Mouse (Mus musculus): ENCODE data around the gene Olfr1215.
"Not testable (repeated sequence)": the region's sequence is repeated elsewhere in the genome, so short reads cannot be mapped to it uniquely, and the experiment has no call there.

Gene Olfr1215

DNA sequence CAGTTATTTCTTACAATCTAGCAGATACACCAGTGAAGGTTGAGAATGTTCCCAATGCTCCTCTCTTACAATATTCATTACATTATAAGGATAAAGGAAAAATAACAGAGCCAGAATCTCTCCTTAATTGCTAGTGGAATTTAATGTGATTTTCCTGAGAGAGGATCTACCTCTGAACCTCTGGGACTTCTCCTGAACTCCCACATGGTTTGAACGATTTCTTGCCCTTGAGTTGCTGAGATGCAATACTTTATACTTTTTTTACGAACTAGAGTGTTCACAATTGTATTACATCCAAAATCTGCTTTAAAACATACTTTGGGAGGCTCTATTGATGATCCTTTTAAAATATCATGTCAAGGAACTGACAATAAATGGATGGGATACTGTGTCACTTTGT is at the start of gene Olfr1215:
TSS of gene Olfr1215 (minus strand) at position 101 of the 400 bp plus-strand sequence.
- in situ Hi-C loops (cut with MboI, MseI), result no loop called here

DNA sequence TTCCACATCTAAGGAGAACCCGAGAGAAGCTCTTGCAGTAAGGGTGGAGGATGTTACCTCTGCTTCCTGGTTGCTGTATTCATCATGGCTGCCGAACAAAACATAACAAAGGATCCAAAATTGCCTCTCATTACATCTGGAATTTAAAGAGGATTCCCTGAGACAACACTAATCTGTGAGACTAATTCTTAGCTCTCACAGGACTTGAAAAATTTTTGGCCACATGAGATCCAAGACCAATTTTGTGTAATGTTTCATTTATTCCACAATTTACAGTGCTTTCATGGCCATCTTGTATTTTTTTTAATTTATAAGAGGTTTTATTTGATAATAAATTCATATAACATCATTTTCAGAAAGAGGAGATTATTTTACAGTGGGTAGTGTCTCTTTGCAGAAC is 25.2 kb upstream of the Olfr1215 start, which contains the start of gene Olfr1217:
TSS of gene Olfr1217 (minus strand) at position 101 of the 400 bp plus-strand sequence.
- in situ Hi-C loops (cut with MboI, MseI), result no loop called here

DNA sequence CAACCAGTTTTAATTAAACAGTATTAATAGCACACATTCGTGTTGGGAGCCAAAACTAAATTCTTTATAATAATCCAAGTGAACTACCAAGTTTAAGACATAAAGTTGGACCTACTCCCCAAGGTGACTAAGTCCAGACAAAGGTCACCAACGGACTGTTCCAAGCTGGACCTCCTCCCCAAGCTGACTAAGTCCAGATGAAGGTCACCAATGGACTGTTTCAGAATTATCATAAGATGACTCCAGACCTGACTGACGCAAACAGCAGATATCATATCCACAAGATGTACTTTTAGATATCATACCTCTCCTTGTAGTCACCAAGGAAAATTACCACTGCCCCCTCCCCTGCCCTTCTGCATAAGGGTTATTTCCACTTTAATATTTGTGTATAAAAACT is 14.7 kb upstream of the Olfr1215 start:
- in situ Hi-C loops (cut with MboI, MseI), result not testable (repeated sequence)

DNA sequence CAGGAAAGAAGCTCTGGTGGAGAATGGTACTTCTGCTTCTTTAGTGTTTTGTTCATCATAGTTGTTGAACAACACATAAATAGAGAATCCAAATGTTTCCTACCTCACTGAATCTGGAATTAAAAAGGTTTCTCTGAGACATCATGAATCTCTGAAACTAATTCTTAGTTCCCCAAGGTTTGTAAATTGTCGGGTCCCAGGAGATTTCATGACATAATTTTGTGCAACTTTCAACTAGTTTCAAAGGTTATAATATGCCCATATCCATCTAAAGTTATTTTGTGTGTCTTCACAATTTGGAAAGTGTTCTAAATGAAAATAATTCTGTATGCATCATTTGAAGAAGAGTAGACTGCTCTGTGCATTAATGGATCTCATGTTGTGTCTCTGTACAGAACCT is 11.5 kb upstream of the Olfr1215 start, which contains the start of gene Olfr1216:
TSS of gene Olfr1216 (minus strand) at position 101 of the 400 bp plus-strand sequence.
- in situ Hi-C loops (cut with MboI, MseI), result no loop called here

DNA sequence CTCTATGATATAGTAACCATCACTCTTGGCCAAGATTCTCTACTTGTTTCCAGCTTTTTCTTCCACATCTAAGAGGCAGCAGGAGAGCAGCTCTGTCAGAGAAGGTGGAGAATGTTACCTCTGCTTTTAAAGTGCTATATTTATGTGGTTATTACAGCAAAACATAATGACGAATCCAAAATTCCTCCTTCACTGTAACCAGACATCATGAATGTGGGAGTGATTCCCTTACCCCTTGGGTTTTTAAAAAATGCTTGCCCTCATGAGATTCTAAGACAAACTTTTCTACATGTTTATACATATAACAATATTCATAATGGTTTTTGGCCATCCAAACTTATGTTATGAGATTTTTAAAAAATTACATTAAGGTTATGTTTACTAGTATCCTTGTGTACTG is 14.2 kb downstream of the Olfr1215 start, which contains the start of gene Olfr1214:
TSS of gene Olfr1214 (minus strand) at position 101 of the 400 bp plus-strand sequence.
- in situ Hi-C loops (cut with MboI, MseI), result no loop called here

DNA sequence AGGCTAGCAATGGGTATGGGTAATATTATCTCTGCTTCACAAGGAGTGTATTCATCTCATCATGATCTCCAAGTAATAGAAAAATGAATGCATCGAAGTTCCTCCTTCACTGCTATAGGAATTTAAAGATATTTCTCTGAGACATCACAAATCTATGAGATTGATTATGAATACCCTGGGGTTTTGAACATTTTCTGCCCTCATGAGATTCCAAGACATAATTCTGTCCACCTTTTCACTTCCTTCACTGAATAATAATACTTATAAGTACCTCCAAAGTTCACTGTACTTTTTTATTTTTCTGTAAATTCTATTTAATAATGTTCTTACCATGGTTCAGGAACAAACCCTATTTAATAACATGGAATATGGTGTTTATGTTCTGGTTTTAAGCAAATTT is 26.6 kb downstream of the Olfr1215 start, which contains the start of gene Gm13762:
TSS of gene Gm13762 (minus strand) at position 101 of the 400 bp plus-strand sequence.
- in situ Hi-C loops (cut with MboI, MseI), result no loop called here

DNA sequence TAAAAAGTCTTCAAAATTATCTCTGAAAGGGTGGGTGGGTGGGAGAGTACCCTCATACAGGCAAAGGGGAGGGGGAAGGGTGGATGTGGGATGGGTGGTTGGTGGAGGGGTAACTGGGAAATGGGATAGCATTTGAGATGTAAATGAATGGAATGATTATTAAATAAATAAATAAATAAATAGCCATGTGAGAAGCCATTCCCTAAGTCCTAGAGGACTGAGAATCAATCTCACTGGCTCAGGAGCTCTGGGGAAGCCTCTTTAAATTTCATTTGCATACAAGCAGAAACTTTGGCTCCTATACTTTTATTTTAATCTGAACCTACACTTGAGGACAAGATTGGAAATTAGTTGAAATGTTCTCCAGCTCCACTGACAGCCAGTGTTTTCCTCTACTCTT is 53.1 kb downstream of the Olfr1215 start, which contains the start of gene Olfr1212:
TSS of gene Olfr1212 (plus strand) at position 301 of the 400 bp plus-strand sequence.
- in situ Hi-C loops (cut with MboI, MseI), result no loop called here

Data from T-helper 2 cell (primary cell).